Mouse (Mus musculus): ENCODE measurements around the gene Borcs7.

DNA sequence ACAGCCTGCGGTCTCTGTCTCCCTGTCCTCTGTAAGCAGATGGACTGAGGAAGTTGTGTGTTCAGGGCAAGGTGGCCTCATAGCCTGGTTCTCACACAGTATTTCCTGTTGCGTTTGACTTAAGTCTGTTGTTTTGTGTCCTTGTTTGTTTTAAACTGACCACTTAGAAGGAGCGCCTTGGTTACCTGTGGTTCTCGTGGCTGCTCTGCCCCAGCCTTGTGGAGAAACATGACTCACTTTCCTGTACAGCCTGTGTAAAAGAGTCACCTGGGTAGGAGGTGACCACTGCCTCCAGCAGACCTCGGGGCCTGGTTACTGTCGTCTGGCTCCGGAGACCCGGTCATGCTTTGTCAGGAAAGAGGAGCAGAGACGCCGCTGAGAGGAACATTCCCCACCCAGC is 34.1 kb upstream of the Borcs7 start:
- TF ChIP-seq CTCF (IDR thresholded peaks at IDR 0.05; ENCODE audit: extremely low read depth, insufficient read length, insufficient replicate concordance, low read depth, low read length) (no peak), POLR2A (IDR thresholded peaks at IDR 0.05; ENCODE audit: low read depth, low read length) (no peak)

Measured in small intestine, adult 2 months (tissue).